Mouse (Mus musculus): ENCODE results near the gene Zfand5.

Zfand5 gene

DNA sequence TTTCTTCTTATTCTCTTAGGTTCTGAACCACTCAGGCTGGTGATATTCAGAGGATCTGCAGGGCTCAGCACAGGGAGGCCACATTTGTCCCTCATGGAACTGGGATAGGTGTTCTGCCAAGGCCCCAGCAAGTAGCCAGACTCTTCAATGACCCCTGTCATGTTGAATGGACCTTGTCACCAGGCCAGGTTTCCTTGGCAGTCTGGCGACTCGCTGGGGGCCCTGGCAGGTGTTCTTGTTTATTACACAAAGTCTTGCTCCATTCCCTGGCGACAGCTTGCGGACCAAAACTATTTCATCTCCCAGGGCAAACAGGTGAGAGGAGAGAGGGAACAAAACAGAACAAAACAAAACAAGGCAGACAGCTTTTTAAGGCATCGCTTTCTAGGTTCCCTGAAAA is 57.7 kb downstream of the Zfand5 start:
- DNase-seq (ENCODE audit: low spot score in 2 of 2) = peak; percentile 69 to 87

GRCm38 (mm10) chr19:21330305-21331115 is 58.4 kb downstream of the Zfand5 start:
- DNase-seq (ENCODE audit: low spot score in 2 of 2) = no peak

- DNase-seq (ENCODE audit: low spot score in 2 of 2) = peak in 1 of 2 experiments; percentile 0
Observed at GRCm38 (mm10) chr19:21331621-21332155, 59.6 kb downstream of the Zfand5 start.
